Mouse (Mus musculus) myocyte (in vitro differentiated cells): ENCODE measurements around the gene Mta2. TPM values are rescaled to one million over a fixed set of nuclear protein-coding genes. Genes with fewer than 3 reads are reported as not detected.

Experiments used
- H3K27me3 ChIP-seq: one replicate; pipeline ENCODE4 v1.6.1; 2011; ENCODE audit not compliant: control insufficient read depth, insufficient read depth, insufficient read length
- H3K36me3 ChIP-seq: one replicate; pipeline ENCODE4 v1.6.1; 2011; ENCODE audit not compliant: control insufficient read depth, insufficient read depth
- H3K4me2 ChIP-seq: one replicate; pipeline ENCODE4 v1.6.1; 2011; ENCODE audit warnings: low read depth, control low read depth
- H3K4me3 ChIP-seq: one replicate; pipeline ENCODE4 v1.5.1; 2011; ENCODE audit warnings: mild to moderate bottlenecking, control low read depth, moderate library complexity
- H3K79me2 ChIP-seq: one replicate; pipeline ENCODE4 v1.6.1; 2011; ENCODE audit not compliant: control insufficient read depth, insufficient read depth
- H3ac ChIP-seq: one replicate; pipeline ENCODE4 v1.6.1; 2011; ENCODE audit not compliant: control insufficient read depth, insufficient read length
- CEBPB ChIP-seq: IDR thresholded peaks from 2 replicates; pipeline ENCODE4 v1.6.1; 2011; ENCODE audit warnings: mild to moderate bottlenecking, moderate library complexity; ENCODE audit not compliant: poor library complexity, insufficient read depth, severe bottlenecking
- E2F4 ChIP-seq: IDR thresholded peaks from one replicate; pipeline ENCODE4 v1.6.1; 2011; ENCODE audit warnings: mild to moderate bottlenecking, control low read depth, moderate library complexity; ENCODE audit not compliant: insufficient read depth
- MAX ChIP-seq: IDR thresholded peaks from one replicate; pipeline ENCODE4 v1.6.1; 2011; ENCODE audit warnings: low read depth, mild to moderate bottlenecking, control low read depth
- MYOD1 ChIP-seq, 3 experiments: IDR thresholded peaks; one replicate each; pipeline ENCODE4 v1.6.1; 2011; ENCODE audit warnings: control low read depth in 2 of 3, low read depth in 2 of 3, mild to moderate bottlenecking in 2 of 3, moderate library complexity in 1 of 3; ENCODE audit not compliant: insufficient read length in 2 of 3, control insufficient read depth in 1 of 3
- MYOG ChIP-seq, 3 experiments: IDR thresholded peaks; one replicate each; pipeline ENCODE4 v1.6.1; 2011; ENCODE audit warnings: control low read depth in 2 of 3, low read depth in 2 of 3, mild to moderate bottlenecking in 2 of 3; ENCODE audit not compliant: insufficient read length in 2 of 3, control insufficient read depth in 1 of 3, insufficient read depth in 1 of 3
- POLR2A ChIP-seq: IDR thresholded peaks from one replicate; pipeline ENCODE4 v1.6.1; 2011; ENCODE audit warnings: low read depth, mild to moderate bottlenecking, control low read depth, moderate library complexity; ENCODE audit not compliant: insufficient read length
- POLR2AphosphoS2 ChIP-seq: IDR thresholded peaks from one replicate; pipeline ENCODE4 v1.6.1; 2011; ENCODE audit warnings: low read depth, control low read depth; ENCODE audit not compliant: insufficient read length
- REST ChIP-seq: IDR thresholded peaks from one replicate; pipeline ENCODE4 v1.6.1; 2011; ENCODE audit warnings: mild to moderate bottlenecking, control low read depth, moderate library complexity; ENCODE audit not compliant: insufficient read depth, insufficient read length
- SRF ChIP-seq: IDR thresholded peaks from one replicate; pipeline ENCODE4 v1.6.1; 2011; ENCODE audit warnings: low read depth; ENCODE audit not compliant: control insufficient read depth, insufficient read length
- TCF12 ChIP-seq: IDR thresholded peaks from one replicate; pipeline ENCODE4 v1.6.1; 2011; ENCODE audit warnings: mild to moderate bottlenecking, control low read depth; ENCODE audit not compliant: poor library complexity, insufficient read depth, severe bottlenecking
- TCF3 ChIP-seq: IDR thresholded peaks from one replicate; pipeline ENCODE4 v1.6.1; 2011; ENCODE audit warnings: low read depth, control low read depth; ENCODE audit not compliant: insufficient read length
- USF1 ChIP-seq: IDR thresholded peaks from one replicate; pipeline ENCODE4 v1.6.1; 2011; ENCODE audit warnings: low read depth, mild to moderate bottlenecking, control low read depth, moderate library complexity
- polyA plus RNA-seq: library from polyadenylated mRNA; unstranded; fragments of >200 nt; fragmentation: generic; extraction: Trizol; gene quantifications from one replicate; pipeline ENCODE4 v1.2.1, GENCODE M21; 2012; ENCODE audit warnings: missing spikeins

Mta2 gene
- polyA plus RNA-seq, 1 experiment: 81.5 TPM

- Histone ChIP-seq H3ac (peak within 1 kb of the TSS; percentile 41), H3K27me3 (no peaks in the 10 kb centered on the region), H3K79me2 (peaks cover 34% of the 10 kb centered on the region), H3K4me3 (peak within 1 kb of the TSS; percentile 80), H3K4me2 (peak within 1 kb of the TSS; percentile 96), H3K36me3 (peaks cover 39% of the 10 kb centered on the region)
- TF ChIP-seq SRF (no peak), MAX (no peak), TCF3 (no peak), MYOD1 (IDR thresholded peaks at IDR 0.05; ENCODE audit: control insufficient read depth in 1 of 3, insufficient read length in 2 of 3, low read depth in 2 of 3) (peak in 1 of 3 experiments; percentile 12), E2F4 (no peak), POLR2AphosphoS2 (peak; percentile 89), POLR2A (peak; percentile 84), MYOG (IDR thresholded peaks at IDR 0.05; ENCODE audit: control insufficient read depth in 1 of 3, insufficient read depth in 1 of 3, insufficient read length in 2 of 3, low read depth in 2 of 3) (no peak), REST (no peak), TCF12 (no peak), USF1 (no peak), CEBPB (no peak)
Observed at GRCm38 (mm10) chr19:8953135-8954039, 11.7 kb downstream of the Mta2 start, which contains the start of gene Tut1. Gene Tut1 (plus strand): TSS chr19:8953847.

GRCm38 (mm10) chr19:8954171-8954570 lies 12.5 kb downstream of the Mta2 start:
- peaks cover 35% of the 10 kb centered on the region for H3K79me2 ChIP-seq
- peak overlapping the region; percentile 41 for H3ac ChIP-seq
- no peaks in the 10 kb centered on the region for H3K27me3 ChIP-seq
- peak overlapping the region; percentile 80 for H3K4me3 ChIP-seq
- peaks cover 37% of the 10 kb centered on the region for H3K36me3 ChIP-seq
- peak overlapping the region; percentile 96 for H3K4me2 ChIP-seq
- no peak for TF ChIP-seq MAX

- H3ac ChIP-seq: no peak overlapping the region
- peaks cover 11% of the 10 kb centered on the region for H3K79me2 ChIP-seq
- no peak overlapping the region for H3K4me2 ChIP-seq
- H3K4me3 ChIP-seq: no peak overlapping the region
- peaks cover 42% of the 10 kb centered on the region for H3K36me3 ChIP-seq
- no peaks in the 10 kb centered on the region for H3K27me3 ChIP-seq
- no peak for TF ChIP-seq POLR2A
- no peak for TF ChIP-seq POLR2AphosphoS2
- TF ChIP-seq MYOG (IDR thresholded peaks at IDR 0.05; ENCODE audit: control insufficient read depth in 1 of 3, insufficient read depth in 1 of 3, insufficient read length in 2 of 3, low read depth in 2 of 3): no peak
- no peak for TF ChIP-seq E2F4
- TF ChIP-seq USF1: no peak
Observed at GRCm38 (mm10) chr19:8962256-8962655, 20.6 kb downstream of the Mta2 start.

GRCm38 (mm10) chr19:8965075-8965474 lies 23.4 kb downstream of the Mta2 start:
- no peak for TF ChIP-seq TCF12
- no peak for TF ChIP-seq CEBPB
- TF ChIP-seq MAX: no peak
- no peak for TF ChIP-seq SRF
- TF ChIP-seq MYOD1 (IDR thresholded peaks at IDR 0.05; ENCODE audit: control insufficient read depth in 1 of 3, insufficient read length in 2 of 3, low read depth in 2 of 3): no peak
- no peak for TF ChIP-seq E2F4
- no peak for TF ChIP-seq REST
- no peak for TF ChIP-seq POLR2A
- no peak for TF ChIP-seq MYOG (IDR thresholded peaks at IDR 0.05; ENCODE audit: control insufficient read depth in 1 of 3, insufficient read depth in 1 of 3, insufficient read length in 2 of 3, low read depth in 2 of 3)
- TF ChIP-seq USF1: no peak
- no peak for TF ChIP-seq TCF3
- TF ChIP-seq POLR2AphosphoS2: no peak
- Histone ChIP-seq H3K79me2 (peaks cover 35% of the 10 kb centered on the region), H3K4me2 (peak overlapping the region; percentile 87), H3K4me3 (no peak overlapping the region), H3ac (no peak overlapping the region), H3K27me3 (no peaks in the 10 kb centered on the region), H3K36me3 (peaks cover 43% of the 10 kb centered on the region)

GRCm38 (mm10) chr19:8965771-8966170 lies 24.1 kb downstream of the Mta2 start:
- TF ChIP-seq POLR2AphosphoS2 (peak; percentile 63), CEBPB (no peak), MYOD1 (IDR thresholded peaks at IDR 0.05; ENCODE audit: control insufficient read depth in 1 of 3, insufficient read length in 2 of 3, low read depth in 2 of 3) (no peak)
- H3K27me3 ChIP-seq: no peaks in the 10 kb centered on the region
- peak overlapping the region; percentile 87 for H3K4me2 ChIP-seq
- peaks cover 42% of the 10 kb centered on the region for H3K79me2 ChIP-seq
- peak overlapping the region; percentile 97 for H3K4me3 ChIP-seq
- H3ac ChIP-seq: no peak overlapping the region
- H3K36me3 ChIP-seq: peaks cover 44% of the 10 kb centered on the region
